In the genomic region with DNA sequence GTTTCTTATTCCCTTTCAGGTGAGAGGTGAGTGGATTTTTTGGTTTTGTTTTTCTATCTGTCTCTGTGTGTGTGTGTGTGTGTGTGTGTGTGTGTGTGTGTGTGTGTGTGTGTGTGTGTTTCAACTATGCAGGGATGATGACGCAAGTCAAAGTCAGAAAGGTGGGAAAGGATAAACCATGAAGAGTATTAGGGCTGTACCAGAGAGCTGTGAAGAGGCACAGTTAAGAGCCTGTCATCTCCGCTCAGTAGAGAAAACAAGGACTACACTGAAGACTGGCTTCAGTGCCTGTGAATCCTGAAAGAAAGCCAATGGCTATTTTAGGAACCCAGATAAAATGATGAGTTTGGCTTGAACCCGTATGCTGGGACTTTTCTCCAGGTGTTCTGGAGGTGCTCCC, we compare ENCODE assay signal across 9 mouse cellular contexts. TPM values are rescaled to one million over a fixed set of nuclear protein-coding genes. Genes with fewer than 3 reads are reported as not detected.
A peak's percentile ranks its signal among the peaks of the same experiment; 100 is the strongest.
DNase-seq lines count a peak whose midpoint lies in the region; ATAC-seq and TF ChIP-seq lines count a peak whose summit lies in the region.
"Had no signal": no experiment of that assay in that cellular context is flagged by ENCODE, and none has a peak within 500 bp of the region (broad histone marks: within the 10 kb centered on the region; RNA-seq: fewer than 3 reads in every experiment).

No protein-coding gene starts in this region.

- no peak overlapping the region for H3K9ac ChIP-seq in hindbrain, embryonic 13.5 days

- peaks cover 62% of the 10 kb centered on the region for H3K4me1 ChIP-seq in hindbrain, embryonic 10.5 days (replicated peaks)
- peaks cover 37% of the 10 kb centered on the region for H3K4me1 ChIP-seq in hindbrain, embryonic 13.5 days (replicated peaks)
- H3K4me1 ChIP-seq in bone marrow, adult 2 months (ENCODE audit: control insufficient read depth, insufficient read depth, low read length) = peaks cover 5% of the 10 kb centered on the region; the same call in 1 of the 2 replicates

- no peaks in the 10 kb centered on the region for H3K36me3 ChIP-seq in hindbrain, embryonic 10.5 days
- no peaks in the 10 kb centered on the region for H3K36me3 ChIP-seq in hindbrain, embryonic 13.5 days

- peak overlapping the region; percentile 54 for H3K4me3 ChIP-seq in hindbrain, embryonic 10.5 days
- H3K4me3 ChIP-seq in hindbrain, embryonic 13.5 days = no peak overlapping the region
- H3K4me3 ChIP-seq in bone marrow, adult 2 months (replicated peaks; ENCODE audit: control insufficient read depth, low read depth, low read length) = no peak overlapping the region

- no peak overlapping the region for H3K4me2 ChIP-seq in hindbrain, embryonic 13.5 days

- ATAC-seq in hindbrain, embryonic 13.5 days (ENCODE audit: low FRiP score) = no peak

- TF ChIP-seq CTCF in bone marrow, adult 2 months (IDR thresholded peaks at IDR 0.05; ENCODE audit: control insufficient read depth, insufficient read depth, low read length) = no peak

- WGBS in hindbrain, embryonic 10.5 days = 74% methylated on average over 3 of the region's 3 CpGs
- 82% methylated on average over 3 of the region's 3 CpGs for WGBS in hindbrain, embryonic 13.5 days
- 57% methylated on average over 3 of the region's 3 CpGs for WGBS in bone marrow, adult 2 months

- no peaks in the 10 kb centered on the region for H3K9me3 ChIP-seq in hindbrain, embryonic 10.5 days
- H3K9me3 ChIP-seq in hindbrain, embryonic 13.5 days = no peaks in the 10 kb centered on the region

- DNase-seq in hindbrain, embryonic 10.5 days (ENCODE audit: low spot score) = no peak
- DNase-seq in 416B (ENCODE audit: low read depth) (peak; percentile 68), liver (peak; percentile 16)
- DNase-seq in adrenal gland, postnatal 14 days = no peak
- DNase-seq in frontal cortex, postnatal 10 days (ENCODE audit: low spot score in 2 of 2) = no peak
- DNase-seq in kidney, postnatal 25 days = no peak
- DNase-seq: cerebellum, adult 18-20 months had no signal

- H3K27me3 ChIP-seq in hindbrain, embryonic 10.5 days (ENCODE audit: insufficient read depth, poor library complexity, severe bottlenecking) = no peaks in the 10 kb centered on the region
- no peaks in the 10 kb centered on the region for H3K27me3 ChIP-seq in hindbrain, embryonic 13.5 days

- TF ChIP-seq POLR2A in bone marrow, adult 2 months (IDR thresholded peaks at IDR 0.05; ENCODE audit: borderline replicate concordance, control insufficient read depth, low read depth, low read length) = no peak

- H3K27ac ChIP-seq in hindbrain, embryonic 10.5 days = peak overlapping the region; percentile 95
- no peak overlapping the region for H3K27ac ChIP-seq in hindbrain, embryonic 13.5 days
- H3K27ac ChIP-seq in bone marrow, adult 2 months (ENCODE audit: control insufficient read depth, insufficient read depth, low read depth, low read length, poor library complexity) = peak overlapping the region; percentile 46; the same call in 1 of the 2 replicates

RNA-seq across cellular contexts. Expression of a gene that starts 1.5 kb away (rescaled TPM):
- polyA plus RNA-seq in hindbrain, embryonic 10.5 days (2016; fragmentation: Nextera tagmentation; extraction: Ambion mirVana) = 2.8 and 4.2 TPM in 2 replicates
- polyA plus RNA-seq in hindbrain, embryonic 13.5 days (2015; fragmentation: Nextera tagmentation; extraction: Ambion mirVana) = 1.6 and 2.7 TPM in 2 replicates
- polyA plus RNA-seq in bone marrow, adult 2 months (2011; ENCODE audit: insufficient read depth, insufficient read length, low replicate concordance, missing spikeins) = 358 and 477 TPM in 2 replicates
- total RNA-seq in adrenal gland, postnatal 14 days (2021) = 468 and 533 TPM in 2 replicates

RNA-seq across cellular contexts. Expression of a gene that starts 1.8 kb away (rescaled TPM):
- 14.0 and 21.0 TPM in 2 replicates for polyA plus RNA-seq in hindbrain, embryonic 10.5 days (2016; fragmentation: Nextera tagmentation; extraction: Ambion mirVana)
- 10.4 and 11.4 TPM in 2 replicates for polyA plus RNA-seq in hindbrain, embryonic 13.5 days (2015; fragmentation: Nextera tagmentation; extraction: Ambion mirVana)
- 25.2 and 61.7 TPM in 2 replicates for polyA plus RNA-seq in bone marrow, adult 2 months (2011; ENCODE audit: insufficient read depth, insufficient read length, low replicate concordance, missing spikeins)
- 72.0 and 91.7 TPM in 2 replicates for total RNA-seq in adrenal gland, postnatal 14 days (2021)

RNA-seq across cellular contexts. Expression of a gene that starts 2.1 kb away (rescaled TPM):
- 1.0 and 3.4 TPM in 2 replicates for polyA plus RNA-seq in hindbrain, embryonic 10.5 days (2016; fragmentation: Nextera tagmentation; extraction: Ambion mirVana)
- 0.60 and 2.1 TPM in 2 replicates for polyA plus RNA-seq in hindbrain, embryonic 13.5 days (2015; fragmentation: Nextera tagmentation; extraction: Ambion mirVana)
- 98.2 and 195 TPM in 2 replicates for polyA plus RNA-seq in bone marrow, adult 2 months (2011; ENCODE audit: insufficient read depth, insufficient read length, low replicate concordance, missing spikeins)
- total RNA-seq in adrenal gland, postnatal 14 days (2021) = 127 and 142 TPM in 2 replicates

RNA-seq across cellular contexts. Expression of a gene that starts 17.0 kb away (rescaled TPM):
- 0.58 and 0.85 TPM in 2 replicates for polyA plus RNA-seq in hindbrain, embryonic 10.5 days (2016; fragmentation: Nextera tagmentation; extraction: Ambion mirVana)
- 0.39 and 0.84 TPM in 2 replicates for polyA plus RNA-seq in hindbrain, embryonic 13.5 days (2015; fragmentation: Nextera tagmentation; extraction: Ambion mirVana)
- polyA plus RNA-seq in bone marrow, adult 2 months (2011; ENCODE audit: insufficient read depth, insufficient read length, low replicate concordance, missing spikeins) = 47.4 and 58.6 TPM in 2 replicates
- 35.2 and 49.4 TPM in 2 replicates for total RNA-seq in adrenal gland, postnatal 14 days (2021)

RNA-seq across cellular contexts. Expression of a gene that starts 28.6 kb away (rescaled TPM):
- polyA plus RNA-seq in hindbrain, embryonic 10.5 days (2016; fragmentation: Nextera tagmentation; extraction: Ambion mirVana) = 39.0 and 41.1 TPM in 2 replicates
- 5.5 and 7.8 TPM in 2 replicates for polyA plus RNA-seq in hindbrain, embryonic 13.5 days (2015; fragmentation: Nextera tagmentation; extraction: Ambion mirVana)
- polyA plus RNA-seq in bone marrow, adult 2 months (2011; ENCODE audit: insufficient read depth, insufficient read length, low replicate concordance, missing spikeins) = 99.1 and 123 TPM in 2 replicates
- 129 and 152 TPM in 2 replicates for total RNA-seq in adrenal gland, postnatal 14 days (2021)

Comparison
In these comparisons a context has a peak if more than half of its experiments do, and no peak if none do; other contexts are left out.
1. DNase-seq: peak in 416B (single experiment) and liver (single experiment); none in hindbrain, embryonic 10.5 days (single experiment), adrenal gland, postnatal 14 days (single experiment), frontal cortex, postnatal 10 days (0 of 2) and kidney, postnatal 25 days (0 of 2).
2. RNA of a gene that starts 1.5 kb away (polyA plus RNA-seq): 358 to 477 TPM in bone marrow, adult 2 months; 2.8 to 4.2 TPM in hindbrain, embryonic 10.5 days and 1.6 to 2.7 TPM in hindbrain, embryonic 13.5 days; every median in the first group is over 10 times any median in the second.
3. RNA of a gene that starts 2.1 kb away (polyA plus RNA-seq): 98.2 to 195 TPM in bone marrow, adult 2 months; 1.0 to 3.4 TPM in hindbrain, embryonic 10.5 days and 0.60 to 2.1 TPM in hindbrain, embryonic 13.5 days; every median in the first group is over 10 times any median in the second.